Mouse (Mus musculus) embryonic facial prominence, embryonic 15.5 days (tissue): Measurements from ENCODE around the gene Rfx8. TPM values are rescaled to one million over a fixed set of nuclear protein-coding genes. Genes with fewer than 3 reads are reported as not detected.

Source experiments
- ATAC-seq: fragments of 200-750 bp; cut with Nextera tagmentation; 2 replicates; pipeline ENCODE4 v1.8.0; 2017; ENCODE audit warnings: low read depth, moderate TSS enrichment; ENCODE audit not compliant: insufficient number of reproducible peaks, low FRiP score, low TSS enrichment
- H3K27ac ChIP-seq: fragments of 300-500 bp; sonication (generic); replicated peaks from 2 replicates; pipeline ENCODE4 v1.5.1; 2015; ENCODE audit warnings: mild to moderate bottlenecking, inconsistent platforms
- H3K27me3 ChIP-seq: fragments of 300-500 bp; sonication (generic); 2 replicates; pipeline ENCODE4 v1.6.1; 2015; ENCODE audit warnings: inconsistent platforms
- H3K36me3 ChIP-seq: fragments of 300-500 bp; sonication (generic); 2 replicates; pipeline ENCODE4 v1.6.1; 2015; ENCODE audit warnings: mild to moderate bottlenecking, inconsistent platforms
- H3K4me1 ChIP-seq: fragments of 300-500 bp; sonication (generic); 2 replicates; pipeline ENCODE4 v1.6.1; 2015; ENCODE audit warnings: inconsistent platforms
- H3K4me2 ChIP-seq: fragments of 300-500 bp; sonication (generic); replicated peaks from 2 replicates; pipeline ENCODE4 v1.6.1; 2015; ENCODE audit warnings: mild to moderate bottlenecking, inconsistent platforms
- H3K4me3 ChIP-seq: fragments of 300-500 bp; sonication (generic); replicated peaks from 2 replicates; pipeline ENCODE4 v1.5.1; 2015; ENCODE audit warnings: mild to moderate bottlenecking, inconsistent platforms
- H3K9ac ChIP-seq: fragments of 300-500 bp; sonication (generic); 2 replicates; pipeline ENCODE4 v1.6.1; 2015; ENCODE audit warnings: inconsistent platforms
- H3K9me3 ChIP-seq: fragments of 300-500 bp; sonication (generic); replicated peaks from 2 replicates; pipeline ENCODE4 v1.6.1; 2016; ENCODE audit warnings: inconsistent platforms
- WGBS: fragments of 180-500 bp; shearing (Covaris S2); methylation state at CpG from one replicate; pipeline ENCODE4 v1.1.7; 2015; 5-methylcytosine and 5-hydroxymethylcytosine counted together
- polyA plus RNA-seq: library from polyadenylated mRNA; unstranded; fragments of >200 nt; fragmentation: Nextera tagmentation; extraction: Ambion mirVana; gene quantifications from 2 replicates; pipeline ENCODE4 v1.2.1, GENCODE M21; 2015

Gene Rfx8
- polyA plus RNA-seq, 1 experiment from 2014 or later: 3.7 TPM

GRCm38 (mm10) chr1:39615526-39615925 is 105.3 kb downstream of the Rfx8 start:
- WGBS: 65% methylated on average over 6 of the region's 6 CpGs
- ATAC-seq: no peak
- H3K9me3 ChIP-seq: no peaks in the 10 kb centered on the region

More at GRCm38 (mm10) chr1:39615526-39615925, 105.3 kb downstream of the Rfx8 start:
- no peaks in the 10 kb centered on the region for H3K36me3 ChIP-seq
- H3K4me1 ChIP-seq: peaks cover 9% of the 10 kb centered on the region
- H3K27me3 ChIP-seq: no peaks in the 10 kb centered on the region
- H3K27ac ChIP-seq: no peak overlapping the region
- no peak overlapping the region for H3K4me3 ChIP-seq
- no peak overlapping the region for H3K9ac ChIP-seq
- H3K4me2 ChIP-seq: no peak overlapping the region

Other genes starting within 250 kb of the Rfx8 start
- gene Tbc1d8, start 242.2 kb downstream of the Rfx8 start, polyA plus RNA-seq: 12.7 and 14.1 TPM in 2 replicates
- gene Cnot11, start 186.0 kb downstream of the Rfx8 start, polyA plus RNA-seq: 19.4 and 21.2 TPM in 2 replicates
- 36.0 and 36.7 TPM in 2 replicates for gene Rnf149, start 143.6 kb downstream of the Rfx8 start, polyA plus RNA-seq
- 0.46 and 0.47 TPM in 2 replicates for gene Creg2, start 69.5 kb downstream of the Rfx8 start, polyA plus RNA-seq
- gene Gm3646, start 84.3 kb upstream of the Rfx8 start, polyA plus RNA-seq: not detected in 2 replicates
- 34.4 and 41.3 TPM in 2 replicates for gene Map4k4, start 179.9 kb upstream of the Rfx8 start, polyA plus RNA-seq